Mouse (Mus musculus): Measurements from ENCODE around the gene Sept9.

GRCm38 (mm10) chr11:117276946-117277345 is 77.5 kb downstream of the Sept9 start:
- TF ChIP-seq POLR2A (IDR thresholded peaks at IDR 0.05; ENCODE audit: insufficient read length, low read depth) (no peak), MAX (IDR thresholded peaks at IDR 0.05; ENCODE audit: low read depth) (no peak), POLR2AphosphoS2 (IDR thresholded peaks at IDR 0.05; ENCODE audit: insufficient read length, low read depth) (no peak), TCF12 (IDR thresholded peaks at IDR 0.05; ENCODE audit: insufficient read depth, poor library complexity, severe bottlenecking) (no peak), E2F4 (IDR thresholded peaks at IDR 0.05; ENCODE audit: insufficient read depth) (no peak), CEBPB (IDR thresholded peaks at IDR 0.05; ENCODE audit: insufficient read depth, poor library complexity, severe bottlenecking) (no peak), MYOG (IDR thresholded peaks at IDR 0.05; ENCODE audit: control insufficient read depth in 1 of 3, insufficient read depth in 1 of 3, insufficient read length in 2 of 3, low read depth in 2 of 3) (no peak), USF1 (IDR thresholded peaks at IDR 0.05; ENCODE audit: low read depth) (no peak), SRF (IDR thresholded peaks at IDR 0.05; ENCODE audit: control insufficient read depth, insufficient read length, low read depth) (no peak), MYOD1 (IDR thresholded peaks at IDR 0.05; ENCODE audit: control insufficient read depth in 1 of 3, insufficient read length in 2 of 3, low read depth in 2 of 3) (no peak), REST (IDR thresholded peaks at IDR 0.05; ENCODE audit: insufficient read depth, insufficient read length) (no peak), TCF3 (IDR thresholded peaks at IDR 0.05; ENCODE audit: insufficient read length, low read depth) (no peak)
